Mouse (Mus musculus): ENCODE results near the gene Slc19a2.
"Not testable (repeated sequence)": the region's sequence is repeated elsewhere in the genome, so short reads cannot be mapped to it uniquely, and the experiment has no call there.

The Slc19a2 gene

GRCm38 (mm10) chr1:164248465-164249331, at the start of gene Slc19a2:
Gene Slc19a2, plus strand, starts transcription at chr1:164249046.
- DNase-seq: peak; percentile 96

GRCm38 (mm10) chr1:164199551-164199950, 49.3 kb upstream of the Slc19a2 start:
- no peak for DNase-seq

GRCm38 (mm10) chr1:164208437-164208836, 40.4 kb upstream of the Slc19a2 start:
- no peak for DNase-seq

DNA sequence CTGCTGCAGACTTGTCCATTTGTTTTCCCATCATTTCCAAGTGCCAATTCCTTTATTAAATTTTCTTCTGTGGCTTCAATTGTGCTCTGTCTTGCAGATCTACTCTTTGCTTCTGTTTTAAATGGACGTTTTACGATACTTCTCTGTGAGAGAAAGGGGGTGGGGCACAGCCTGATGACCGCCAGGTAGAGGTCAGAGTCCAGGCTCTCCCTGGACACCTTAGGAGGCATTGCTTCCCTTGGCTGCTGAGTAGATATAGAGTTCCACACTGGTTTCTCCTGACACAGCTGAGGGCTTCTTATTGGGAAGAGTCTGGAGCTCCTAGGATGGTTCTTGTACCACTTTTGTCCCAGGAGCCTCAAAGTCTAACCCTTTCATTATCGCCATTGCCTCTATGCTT, 37.9 kb upstream of the Slc19a2 start:
- no peak for DNase-seq

- no peak for DNase-seq
These were observed 36.2 kb upstream of the Slc19a2 start for GRCm38 (mm10) chr1:164212686-164213085.

DNA sequence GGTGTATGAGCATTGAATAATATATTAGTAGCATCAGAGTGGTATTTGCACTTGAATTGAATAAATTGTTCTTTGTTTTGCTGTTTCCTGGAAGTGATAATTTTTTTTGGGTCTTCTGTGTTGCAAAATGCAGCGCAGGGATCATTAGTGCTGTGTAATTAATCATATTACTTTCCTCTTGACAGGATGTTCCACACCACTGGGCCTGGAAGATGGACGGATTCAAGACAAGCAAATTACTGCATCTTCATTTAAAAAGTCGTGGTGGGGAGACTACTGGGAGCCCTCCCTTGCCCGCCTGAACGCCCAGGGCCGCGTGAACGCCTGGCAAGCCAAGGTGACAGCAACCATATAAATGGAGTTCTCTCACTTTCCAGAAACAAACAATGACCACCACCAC, 34.7 kb upstream of the Slc19a2 start:
- no peak for DNase-seq

GRCm38 (mm10) chr1:164215097-164215496, 33.7 kb upstream of the Slc19a2 start:
- DNase-seq: no peak

- no peak for DNase-seq
These were observed 33.3 kb upstream of the Slc19a2 start for GRCm38 (mm10) chr1:164215540-164215939.

GRCm38 (mm10) chr1:164217791-164218685, 30.8 kb upstream of the Slc19a2 start:
- DNase-seq: no peak

- no peak for DNase-seq
These were observed 28.6 kb upstream of the Slc19a2 start for GRCm38 (mm10) chr1:164220261-164220660.

GRCm38 (mm10) chr1:164223089-164223488, 25.8 kb upstream of the Slc19a2 start:
- DNase-seq: no peak

GRCm38 (mm10) chr1:164231937-164232570, 16.8 kb upstream of the Slc19a2 start:
- not testable (repeated sequence) for DNase-seq

DNA sequence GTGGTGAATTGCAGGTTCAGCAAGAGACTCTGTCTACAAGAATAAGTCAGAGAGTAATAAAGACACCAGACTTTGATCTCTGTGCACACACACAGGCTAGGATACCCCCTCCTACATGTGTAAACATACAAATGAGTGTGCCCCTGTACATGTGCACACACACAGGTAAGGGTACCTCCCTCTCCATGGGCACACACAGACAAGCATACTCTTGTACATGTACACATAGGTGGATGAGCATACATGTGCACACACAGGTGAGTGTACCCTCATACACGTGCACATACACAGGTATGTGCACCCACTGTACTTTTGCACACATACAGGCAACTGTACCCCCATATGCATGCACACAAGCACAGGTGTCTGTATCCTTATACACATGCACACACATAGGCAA, 15.4 kb upstream of the Slc19a2 start:
- no peak for DNase-seq

DNA sequence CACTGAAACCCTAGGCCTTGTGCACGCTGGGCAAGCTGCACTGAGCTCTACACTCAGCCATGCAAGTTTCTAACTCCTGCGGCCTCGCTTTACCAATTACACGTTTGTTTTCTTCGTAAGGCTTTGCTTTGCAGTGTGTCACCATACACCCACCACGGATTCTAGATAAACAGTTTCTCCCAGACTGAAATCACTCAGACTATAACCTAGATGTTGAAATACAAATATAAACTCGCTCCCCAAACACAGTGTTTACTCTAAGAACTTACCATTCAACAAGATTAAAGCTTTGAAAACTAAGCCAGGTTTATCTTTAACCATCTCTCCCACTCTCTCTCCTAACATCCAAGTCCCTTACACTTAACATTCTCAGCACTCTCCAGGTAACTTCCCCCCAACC, 13.8 kb upstream of the Slc19a2 start:
- no peak for DNase-seq

GRCm38 (mm10) chr1:164236078-164236477, 12.8 kb upstream of the Slc19a2 start:
- no peak for DNase-seq

- no peak for DNase-seq
These were observed 7.4 kb upstream of the Slc19a2 start for GRCm38 (mm10) chr1:164241494-164241893.

DNA sequence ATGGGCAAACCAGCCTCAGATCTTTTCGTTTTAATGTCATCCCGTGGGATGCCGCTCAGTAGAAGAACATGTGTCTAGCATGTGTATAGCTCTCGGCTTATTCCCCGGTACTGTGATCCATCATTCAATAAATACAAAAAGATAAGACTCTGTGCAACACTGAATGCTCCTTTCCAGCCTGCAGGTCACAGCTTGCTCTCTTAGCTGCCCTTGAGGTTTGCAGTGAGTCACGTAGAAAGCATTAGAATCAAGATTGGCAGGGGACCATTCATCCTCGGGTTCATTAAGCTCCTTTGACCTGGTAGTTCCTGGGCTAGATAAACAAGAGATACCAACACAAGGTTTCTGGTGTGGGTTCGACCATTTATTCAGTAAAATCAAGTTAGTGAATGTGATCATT, 6.0 kb upstream of the Slc19a2 start:
- no peak for DNase-seq

DNA sequence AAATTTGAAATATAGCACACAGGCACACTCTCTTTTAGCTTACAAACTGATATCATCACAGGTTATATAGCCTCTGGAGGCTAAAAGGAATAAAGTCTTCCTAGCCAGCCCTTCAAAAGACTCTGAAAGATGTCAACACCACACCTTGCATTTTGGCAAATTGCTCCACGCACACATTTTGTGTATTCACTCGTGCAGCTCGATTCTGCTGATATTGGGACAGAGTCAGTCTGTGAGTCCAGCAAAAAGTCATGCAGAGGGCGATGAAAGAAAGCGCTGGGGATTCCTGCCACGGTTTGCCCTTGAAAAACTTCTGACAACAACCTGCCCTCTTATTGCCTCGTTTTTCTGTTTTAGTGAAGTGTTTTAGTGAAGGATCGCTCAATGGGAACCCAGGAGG, 1.4 kb upstream of the Slc19a2 start:
- no peak for DNase-seq

DNA sequence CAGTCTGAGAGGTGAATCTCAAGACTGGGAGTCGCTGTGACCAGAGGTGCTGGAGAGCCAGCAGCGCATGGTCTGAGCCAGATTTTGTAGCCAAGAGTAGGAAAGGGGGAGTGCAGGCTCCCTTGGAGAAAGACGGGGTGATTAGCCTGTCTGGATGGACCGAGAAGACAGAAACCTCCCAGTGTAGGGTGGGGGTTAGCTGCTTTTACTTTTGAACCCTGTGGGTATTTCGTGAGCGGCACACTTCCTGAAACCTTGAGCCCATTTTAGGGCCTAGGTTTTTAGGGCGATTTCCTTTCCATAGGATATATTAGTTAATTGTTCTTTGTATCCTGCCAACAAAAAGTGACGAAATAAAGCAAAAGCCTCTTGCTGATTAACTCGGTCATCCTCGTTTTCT, 875 bp upstream of the Slc19a2 start:
- DNase-seq: peak; percentile 16

- peak; percentile 50 for DNase-seq
These were observed 476 bp downstream of the Slc19a2 start for GRCm38 (mm10) chr1:164249332-164249711.

- peak; percentile 15 for DNase-seq
These were observed 1.7 kb downstream of the Slc19a2 start for GRCm38 (mm10) chr1:164250391-164251150.

DNA sequence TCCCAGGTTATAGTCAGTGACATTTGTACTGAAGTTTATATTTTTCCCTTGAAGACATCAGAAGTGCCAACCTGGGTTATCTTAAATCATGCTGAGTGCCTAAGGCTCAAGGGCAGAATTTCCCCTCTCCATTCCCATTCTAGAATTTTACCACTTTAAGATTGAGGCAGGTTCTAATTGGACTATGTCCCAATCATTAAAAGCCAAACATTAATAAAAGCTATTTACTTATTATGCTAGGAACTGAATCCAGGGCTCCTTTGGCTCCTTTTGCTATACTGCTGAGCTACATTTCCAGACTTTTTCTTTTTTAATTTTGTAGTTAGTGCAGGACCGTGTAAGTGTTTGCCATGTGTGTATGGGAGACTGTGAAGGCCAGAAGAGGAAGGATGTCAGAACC, 2.6 kb downstream of the Slc19a2 start:
- DNase-seq: no peak

DNA sequence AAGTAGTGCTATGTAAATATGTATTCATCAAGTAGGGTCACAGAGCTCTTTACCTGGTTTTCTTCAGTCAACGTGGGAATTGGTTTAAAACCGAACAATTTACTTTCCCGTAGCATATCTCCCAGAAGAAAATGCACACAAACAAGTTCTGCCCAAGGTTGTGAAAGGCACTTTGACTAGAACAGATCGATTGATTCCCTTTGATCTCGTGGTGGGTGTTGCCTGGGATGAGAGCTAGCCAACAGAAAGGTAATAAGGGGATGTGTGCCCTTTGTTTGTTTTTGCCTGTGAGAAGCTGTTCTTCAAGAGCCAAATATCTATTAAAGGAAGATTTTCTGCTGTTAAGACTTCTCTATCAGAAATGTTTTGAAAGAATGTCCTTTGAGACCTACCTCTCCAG, 3.7 kb downstream of the Slc19a2 start:
- DNase-seq: no peak
